Mouse (Mus musculus) thymus, adult 2 months (tissue): ENCODE data around the gene Cd151.

ENCODE experiments used
- CTCF ChIP-seq: fragments of 200-500 bp; IDR thresholded peaks from 2 replicates; pipeline ENCODE4 v1.5.1; 2012; ENCODE audit warnings: mild to moderate bottlenecking, control low read depth, low read length, moderate library complexity, borderline replicate concordance; ENCODE audit not compliant: control insufficient read depth, poor library complexity, insufficient read depth; ENCODE audit errors: extremely low read depth
- POLR2A ChIP-seq: fragments of 200-500 bp; IDR thresholded peaks from 2 replicates; pipeline ENCODE4 v1.6.1; 2012; ENCODE audit warnings: mild to moderate bottlenecking, low read length, control low read depth, moderate library complexity; ENCODE audit not compliant: control insufficient read depth, poor library complexity, insufficient read depth; ENCODE audit errors: extremely low read depth

GRCm38 (mm10) chr7:141481498-141482401 is 14.6 kb downstream of the Cd151 start:
- no peak for TF ChIP-seq POLR2A
- 0 out of 2 replicates have a peak, but pooled peaks have one; percentile 39 for TF ChIP-seq CTCF
